Mouse (Mus musculus) forebrain, embryonic 14.5 days (tissue): ENCODE data around the gene Fpgs. TPM values are rescaled to one million over a fixed set of nuclear protein-coding genes. Genes with fewer than 3 reads are reported as not detected.
A peak's percentile ranks its signal among the peaks of the same experiment; 100 is the strongest.

Source experiments
- ATAC-seq: fragments of 200-750 bp; cut with Nextera tagmentation; 2 replicates; pipeline ENCODE4 v1.8.0; 2017; ENCODE audit warnings: mild to moderate bottlenecking, moderate library complexity
- DNase-seq: peaks from one replicate; pipeline ENCODE4 v3.0.0-alpha.2; 2015; ENCODE audit warnings: low spot score
- H3K27ac ChIP-seq: fragments of 300-500 bp; sonication (generic); 2 replicates; pipeline ENCODE4 v1.5.1; 2014; ENCODE audit warnings: low read depth, mild to moderate bottlenecking, control low read depth, low read length, moderate library complexity
- H3K27me3 ChIP-seq: fragments of 300-500 bp; sonication (generic); replicated peaks from 2 replicates; pipeline ENCODE4 v1.6.1; 2014; ENCODE audit warnings: low read length, control low read depth, mixed read lengths; ENCODE audit not compliant: control insufficient read depth, insufficient read depth
- H3K36me3 ChIP-seq: fragments of 300-500 bp; sonication (generic); 2 replicates; pipeline ENCODE4 v1.6.1; 2014; ENCODE audit warnings: low read length, control low read depth; ENCODE audit not compliant: control insufficient read depth, insufficient read depth
- H3K4me1 ChIP-seq: fragments of 300-500 bp; sonication (generic); 2 replicates; pipeline ENCODE4 v1.6.1; 2014; ENCODE audit warnings: antibody characterized with exemption, low read length, control low read depth; ENCODE audit not compliant: control insufficient read depth, insufficient read depth
- H3K4me2 ChIP-seq: fragments of 300-500 bp; sonication (generic); 2 replicates; pipeline ENCODE4 v1.6.1; 2014; ENCODE audit warnings: mild to moderate bottlenecking, control low read depth, low read length
- H3K4me3 ChIP-seq: fragments of 300-500 bp; sonication (generic); 2 replicates; pipeline ENCODE4 v1.5.1; 2014; ENCODE audit warnings: low read depth, low read length, control low read depth
- H3K9ac ChIP-seq: fragments of 300-500 bp; sonication (generic); 2 replicates; pipeline ENCODE4 v1.6.1; 2014; ENCODE audit warnings: mild to moderate bottlenecking, low read length, control low read depth, moderate library complexity
- H3K9me3 ChIP-seq: fragments of 300-500 bp; sonication (generic); replicated peaks from 2 replicates; pipeline ENCODE4 v1.6.1; 2016; ENCODE audit warnings: low read length, control low read depth, mixed read lengths; ENCODE audit not compliant: control insufficient read depth
- WGBS: fragments of 180-500 bp; shearing (Covaris S2); extraction: QIAGEN DNeasy Blood & Tissue Kit; methylation state at CpG from one replicate; pipeline ENCODE4 v1.1.7; 2014; 5-methylcytosine and 5-hydroxymethylcytosine counted together
- polyA plus RNA-seq: library from polyadenylated mRNA; unstranded; fragments of >200 nt; fragmentation: Nextera tagmentation; extraction: Ambion mirVana; gene quantifications from 2 replicates; pipeline ENCODE4 v1.2.1, GENCODE M21; 2014

Gene Fpgs
- polyA plus RNA-seq, 1 experiment from 2014 or later: 10.9 TPM

- H3K27me3 ChIP-seq: no peaks in the 10 kb centered on the region
- H3K36me3 ChIP-seq: peaks cover 19% of the 10 kb centered on the region
- H3K4me3 ChIP-seq: peak overlapping the region; percentile 79
- ATAC-seq: peak; percentile 69
- no peaks in the 10 kb centered on the region for H3K4me1 ChIP-seq
- peak overlapping the region; percentile 80 for H3K27ac ChIP-seq
- peak overlapping the region; percentile 97 for H3K4me2 ChIP-seq
- peak overlapping the region; percentile 84 for H3K9ac ChIP-seq
- no peaks in the 10 kb centered on the region for H3K9me3 ChIP-seq
- WGBS: 2% methylated on average over 45 of the region's 58 CpGs
- peak; percentile 82 for DNase-seq
Measured at GRCm38 (mm10) chr2:32741273-32742172, 37.6 kb upstream of the Fpgs start.

- 6% methylated on average over 11 of the region's 11 CpGs for WGBS
- ATAC-seq (peak; percentile 1; the same call in 1 of the 2 replicates), DNase-seq (no peak)
- H3K27ac ChIP-seq: peak within 1 kb of the TSS; percentile 80
- no peaks in the 10 kb centered on the region for H3K27me3 ChIP-seq
- H3K4me3 ChIP-seq: peak within 1 kb of the TSS; percentile 79
- H3K9ac ChIP-seq: peak within 1 kb of the TSS; percentile 84
- H3K4me2 ChIP-seq: peak within 1 kb of the TSS; percentile 97
- no peaks in the 10 kb centered on the region for H3K4me1 ChIP-seq
- H3K36me3 ChIP-seq: peaks cover 13% of the 10 kb centered on the region
- no peaks in the 10 kb centered on the region for H3K9me3 ChIP-seq
Measured at GRCm38 (mm10) chr2:32740916-32741272, 36.9 kb upstream of the Fpgs start, which contains the start of gene 6330409D20Rik. 6330409D20Rik (minus strand) TSS chr2:32741016.

- H3K4me1 ChIP-seq: no peaks in the 10 kb centered on the region
- H3K36me3 ChIP-seq: no peaks in the 10 kb centered on the region
- H3K4me2 ChIP-seq: no peak overlapping the region
- 74% methylated on average over 4 of the region's 4 CpGs for WGBS
- H3K9me3 ChIP-seq: no peaks in the 10 kb centered on the region
- H3K27me3 ChIP-seq: no peaks in the 10 kb centered on the region
- no peak for DNase-seq
- no peak overlapping the region; the same call in 1 of the 2 replicates for H3K27ac ChIP-seq
- H3K9ac ChIP-seq: no peak overlapping the region
- no peak for ATAC-seq
- no peak overlapping the region for H3K4me3 ChIP-seq
Measured at GRCm38 (mm10) chr2:32739311-32739710, 35.4 kb upstream of the Fpgs start.

GRCm38 (mm10) chr2:32737008-32737407, 33.1 kb upstream of the Fpgs start:
- Histone ChIP-seq H3K4me2 (no peak overlapping the region), H3K4me3 (no peak overlapping the region), H3K9ac (no peak overlapping the region), H3K27me3 (no peaks in the 10 kb centered on the region), H3K4me1 (no peaks in the 10 kb centered on the region), H3K36me3 (no peaks in the 10 kb centered on the region), H3K27ac (no peak overlapping the region), H3K9me3 (no peaks in the 10 kb centered on the region)
- ATAC-seq (no peak), DNase-seq (no peak)
- 49% methylated on average over 6 of the region's 6 CpGs for WGBS

GRCm38 (mm10) chr2:32736306-32736829, 32.4 kb upstream of the Fpgs start:
- H3K4me3 ChIP-seq: no peak overlapping the region
- WGBS: 42% methylated on average over 3 of the region's 3 CpGs
- no peak overlapping the region for H3K4me2 ChIP-seq
- no peaks in the 10 kb centered on the region for H3K27me3 ChIP-seq
- H3K9ac ChIP-seq: no peak overlapping the region
- H3K27ac ChIP-seq: no peak overlapping the region
- H3K36me3 ChIP-seq: no peaks in the 10 kb centered on the region
- ATAC-seq (no peak), DNase-seq (no peak)
- H3K4me1 ChIP-seq: no peaks in the 10 kb centered on the region
- H3K9me3 ChIP-seq: no peaks in the 10 kb centered on the region

GRCm38 (mm10) chr2:32734933-32735332, 31.0 kb upstream of the Fpgs start:
- Histone ChIP-seq H3K4me1 (no peaks in the 10 kb centered on the region), H3K36me3 (no peaks in the 10 kb centered on the region), H3K4me2 (no peak overlapping the region), H3K27me3 (no peaks in the 10 kb centered on the region), H3K4me3 (no peak overlapping the region), H3K27ac (no peak overlapping the region; the same call in 1 of the 2 replicates), H3K9ac (no peak overlapping the region), H3K9me3 (no peaks in the 10 kb centered on the region)
- no peak for ATAC-seq
- 58% methylated on average over 4 of the region's 4 CpGs for WGBS
- no peak for DNase-seq

- Histone ChIP-seq H3K4me1 (no peaks in the 10 kb centered on the region), H3K9me3 (no peaks in the 10 kb centered on the region), H3K27ac (no peak overlapping the region), H3K27me3 (no peaks in the 10 kb centered on the region), H3K4me3 (no peak overlapping the region), H3K9ac (no peak overlapping the region), H3K36me3 (no peaks in the 10 kb centered on the region), H3K4me2 (no peak overlapping the region)
- ATAC-seq (no peak), DNase-seq (no peak)
- WGBS: 38% methylated on average over 4 of the region's 4 CpGs
Measured at GRCm38 (mm10) chr2:32734480-32734879, 30.5 kb upstream of the Fpgs start.

- ATAC-seq (no peak), DNase-seq (no peak)
- no peak overlapping the region for H3K4me2 ChIP-seq
- no peaks in the 10 kb centered on the region for H3K9me3 ChIP-seq
- 64% methylated on average over 6 of the region's 6 CpGs for WGBS
- H3K9ac ChIP-seq: no peak overlapping the region
- no peaks in the 10 kb centered on the region for H3K4me1 ChIP-seq
- H3K4me3 ChIP-seq: no peak overlapping the region
- no peaks in the 10 kb centered on the region for H3K27me3 ChIP-seq
- no peaks in the 10 kb centered on the region for H3K36me3 ChIP-seq
- no peak overlapping the region for H3K27ac ChIP-seq
Measured at GRCm38 (mm10) chr2:32732695-32733094, 28.8 kb upstream of the Fpgs start.

GRCm38 (mm10) chr2:32731911-32732310, 28.0 kb upstream of the Fpgs start:
- ATAC-seq: no peak
- no peak overlapping the region for H3K4me2 ChIP-seq
- 76% methylated on average over 4 of the region's 4 CpGs for WGBS

More at GRCm38 (mm10) chr2:32731911-32732310, 28.0 kb upstream of the Fpgs start:
- H3K36me3 ChIP-seq: no peaks in the 10 kb centered on the region
- H3K27me3 ChIP-seq: no peaks in the 10 kb centered on the region
- no peak overlapping the region for H3K9ac ChIP-seq
- no peak overlapping the region for H3K27ac ChIP-seq
- H3K9me3 ChIP-seq: no peaks in the 10 kb centered on the region
- no peak for DNase-seq
- H3K4me3 ChIP-seq: no peak overlapping the region
- no peaks in the 10 kb centered on the region for H3K4me1 ChIP-seq
